Mouse (Mus musculus) liver, embryonic 11.5 days (tissue): Measurements from ENCODE around the gene Gps1. TPM values are rescaled to one million over a fixed set of nuclear protein-coding genes. Genes with fewer than 3 reads are reported as not detected.
"Not testable (repeated sequence)": the region's sequence is repeated elsewhere in the genome, so short reads cannot be mapped to it uniquely, and the experiment has no call there.

ENCODE experiments used
- ATAC-seq: fragments of 200-750 bp; cut with Nextera tagmentation; replicated peaks from 2 replicates; pipeline ENCODE4 v1.8.0; 2017; ENCODE audit warnings: moderate number of reproducible peaks, mild to moderate bottlenecking, moderate TSS enrichment, moderate library complexity; ENCODE audit not compliant: low FRiP score
- DNase-seq: peaks from one replicate; pipeline ENCODE4 v3.0.0-alpha.2; 2017; ENCODE audit warnings: low spot score
- H3K27ac ChIP-seq: fragments of 300-500 bp; sonication (generic); 2 replicates; pipeline ENCODE4 v1.5.1; 2014; ENCODE audit warnings: mild to moderate bottlenecking, low read depth, low read length, control low read depth
- H3K27me3 ChIP-seq: fragments of 300-500 bp; sonication (generic); replicated peaks from 2 replicates; pipeline ENCODE4 v1.6.1; 2014; ENCODE audit warnings: low read length, mixed read lengths; ENCODE audit not compliant: control insufficient read depth, insufficient read depth
- H3K36me3 ChIP-seq: fragments of 300-500 bp; sonication (generic); 2 replicates; pipeline ENCODE4 v1.6.1; 2014; ENCODE audit warnings: mild to moderate bottlenecking, low read length, moderate library complexity, mixed read lengths; ENCODE audit not compliant: control insufficient read depth, insufficient read depth
- H3K4me1 ChIP-seq: fragments of 300-500 bp; sonication (generic); replicated peaks from 2 replicates; pipeline ENCODE4 v1.6.1; 2014; ENCODE audit warnings: low read length, mixed read lengths; ENCODE audit not compliant: control insufficient read depth, insufficient read depth
- H3K4me2 ChIP-seq: fragments of 300-500 bp; sonication (generic); 2 replicates; pipeline ENCODE4 v1.6.1; 2014; ENCODE audit warnings: mild to moderate bottlenecking, control low read depth, moderate library complexity
- H3K4me3 ChIP-seq: fragments of 300-500 bp; sonication (generic); 2 replicates; pipeline ENCODE4 v1.5.1; 2014; ENCODE audit warnings: low read depth, low read length, control low read depth
- H3K9ac ChIP-seq: fragments of 300-500 bp; sonication (generic); 2 replicates; pipeline ENCODE4 v1.6.1; 2014; ENCODE audit warnings: low read depth, low read length, control low read depth
- H3K9me3 ChIP-seq: fragments of 300-500 bp; sonication (generic); 2 replicates; pipeline ENCODE4 v1.6.1; 2016; ENCODE audit warnings: low read length, inconsistent platforms, mixed read lengths; ENCODE audit not compliant: control insufficient read depth
- WGBS: fragments of 180-500 bp; shearing (Covaris S2); extraction: QIAGEN DNeasy Blood & Tissue Kit; methylation state at CpG from one replicate; pipeline ENCODE4 v1.1.7; 2014; 5-methylcytosine and 5-hydroxymethylcytosine counted together
- polyA plus RNA-seq: library from polyadenylated mRNA; unstranded; fragments of >200 nt; fragmentation: Nextera tagmentation; extraction: Ambion mirVana; gene quantifications from 2 replicates; pipeline ENCODE4 v1.2.1, GENCODE M21; 2014

Gps1 gene
- polyA plus RNA-seq, 1 experiment from 2014 or later: 209 TPM

DNA sequence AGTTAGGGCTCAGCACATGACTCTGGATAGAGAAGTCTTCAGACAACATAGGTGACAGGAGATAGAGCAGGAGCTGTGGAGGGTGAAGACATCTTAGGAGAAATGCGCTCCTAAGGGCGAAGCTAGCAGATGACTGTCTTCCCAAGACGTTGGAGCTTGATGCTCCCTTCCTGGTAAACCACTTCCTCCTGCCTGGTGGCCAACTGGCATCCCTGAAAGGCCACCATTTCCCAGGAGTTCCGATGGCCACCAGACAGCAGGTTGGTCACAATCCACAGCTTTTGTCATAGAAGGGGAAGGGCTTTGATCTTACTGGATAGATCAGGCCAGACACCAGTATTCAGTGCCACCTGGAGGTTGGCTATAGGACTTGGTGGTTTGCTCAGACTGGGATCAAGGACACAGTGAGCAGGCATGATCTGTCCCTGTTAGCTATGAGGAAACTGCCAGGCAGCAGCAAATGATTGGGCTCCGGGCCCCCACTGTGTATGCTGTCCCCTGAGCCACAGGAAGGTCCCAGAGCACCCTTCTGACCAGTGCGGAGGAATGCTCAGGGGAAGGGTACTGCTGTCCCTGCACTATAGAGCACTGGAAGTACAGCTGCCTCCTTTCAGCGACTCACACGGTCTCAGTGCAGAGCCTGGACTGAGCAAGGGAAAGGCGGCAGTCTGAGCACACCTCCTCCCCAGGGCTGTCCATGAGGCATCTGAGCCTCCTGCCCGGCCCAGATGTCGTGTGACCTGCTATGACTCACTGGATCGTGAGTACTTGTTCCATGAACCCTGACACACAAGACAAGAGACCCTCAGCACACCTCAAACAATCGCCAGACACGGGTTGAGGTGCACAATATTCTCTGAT, 22.0 kb upstream of the Gps1 start:
- peaks cover 18% of the 10 kb centered on the region for H3K27me3 ChIP-seq
- H3K4me3 ChIP-seq: no peak overlapping the region
- no peaks in the 10 kb centered on the region for H3K36me3 ChIP-seq
- no peak overlapping the region for H3K27ac ChIP-seq
- no peak overlapping the region for H3K9ac ChIP-seq
- WGBS: 64% methylated on average over 14 of the region's 14 CpGs
- ATAC-seq: no peak
- H3K4me2 ChIP-seq: no peak overlapping the region
- DNase-seq: no peak
- peaks cover 12% of the 10 kb centered on the region; the same call in 1 of the 2 replicates for H3K9me3 ChIP-seq
- no peaks in the 10 kb centered on the region for H3K4me1 ChIP-seq

- Histone ChIP-seq H3K9me3 (peaks cover 12% of the 10 kb centered on the region; the same call in 1 of the 2 replicates), H3K27me3 (peaks cover 18% of the 10 kb centered on the region)
- H3K4me3 ChIP-seq, DNase-seq, H3K27ac ChIP-seq, H3K4me2 ChIP-seq, ATAC-seq, H3K36me3 ChIP-seq, H3K9ac ChIP-seq, H3K4me1 ChIP-seq: not testable (repeated sequence)
- 20% methylated on average over 14 of the region's 14 CpGs for WGBS
Measured at GRCm38 (mm10) chr11:120762672-120763041, 21.4 kb upstream of the Gps1 start, which contains the start of gene Hmga1b. TSS of gene Hmga1b (plus strand) at chr11:120762794.

DNA sequence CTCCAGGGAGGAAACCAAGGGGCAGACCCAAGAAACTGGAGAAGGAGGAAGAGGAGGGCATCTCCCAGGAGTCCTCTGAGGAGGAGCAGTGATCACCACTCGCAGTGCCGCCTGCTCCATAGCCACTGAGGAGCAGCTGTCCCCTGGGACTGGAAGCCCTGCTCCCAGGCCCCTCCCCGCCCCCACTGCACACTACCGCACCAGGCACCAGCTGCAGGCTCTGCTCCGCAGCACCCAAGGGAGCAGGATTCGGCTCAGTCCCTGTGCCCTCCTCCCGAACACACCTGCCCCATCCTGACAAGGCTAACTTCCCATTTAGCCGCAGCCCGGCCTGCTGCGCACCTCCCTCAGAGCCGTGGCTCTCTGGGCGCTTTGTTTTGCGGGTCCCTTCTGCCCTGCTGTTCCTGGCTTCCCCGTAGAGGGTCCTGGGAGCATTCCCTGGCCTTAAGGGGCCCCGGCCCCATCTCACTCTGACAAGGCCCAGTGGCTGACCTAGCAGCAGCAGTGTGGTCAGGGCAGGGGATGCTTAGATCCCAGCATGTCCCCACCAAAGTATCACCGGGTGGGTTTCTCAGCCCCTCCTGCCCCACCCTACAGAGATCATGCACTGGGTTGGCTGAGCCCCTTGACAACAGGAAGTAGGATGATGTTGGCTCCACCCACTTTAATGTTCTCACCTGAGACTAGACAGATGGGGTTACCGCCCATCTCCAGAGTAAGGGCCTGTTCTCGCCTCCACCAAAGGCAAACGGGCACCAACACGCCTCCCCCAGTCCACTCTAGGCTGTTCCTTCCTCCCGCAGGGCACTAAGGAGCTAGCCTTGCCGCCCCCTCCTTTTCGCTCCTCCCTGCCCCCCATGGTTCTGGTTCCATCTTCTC, 20.7 kb upstream of the Gps1 start:
- peaks cover 18% of the 10 kb centered on the region for H3K27me3 ChIP-seq
- DNase-seq, H3K27ac ChIP-seq, H3K4me1 ChIP-seq, H3K4me2 ChIP-seq, H3K9ac ChIP-seq, H3K9me3 ChIP-seq, ATAC-seq, H3K4me3 ChIP-seq, H3K36me3 ChIP-seq: not testable (repeated sequence)
- WGBS: 0% methylated on average over 3 of the region's 23 CpGs

DNA sequence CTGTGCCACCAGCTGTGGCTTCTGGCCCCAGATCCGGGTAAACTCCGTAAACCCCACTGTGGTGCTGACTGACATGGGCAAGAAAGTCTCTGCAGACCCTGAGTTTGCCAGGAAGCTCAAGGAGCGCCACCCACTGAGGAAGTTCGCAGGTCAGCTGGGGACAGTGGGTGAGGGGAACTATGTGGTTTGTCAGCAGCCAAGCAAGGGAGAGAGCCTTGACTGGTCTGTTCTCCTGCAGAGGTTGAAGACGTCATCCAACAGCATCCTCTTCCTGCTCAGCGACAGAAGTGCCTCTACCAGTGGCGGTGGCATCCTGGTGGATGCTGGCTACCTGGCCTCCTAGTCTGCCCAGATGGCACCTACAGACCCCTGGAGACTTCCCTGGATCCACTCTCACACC, 17.0 kb upstream of the Gps1 start:
- not testable (repeated sequence) for H3K9me3 ChIP-seq, H3K4me1 ChIP-seq, DNase-seq, H3K27ac ChIP-seq, ATAC-seq, H3K4me3 ChIP-seq, H3K36me3 ChIP-seq, H3K9ac ChIP-seq, H3K4me2 ChIP-seq
- 38% methylated on average over 3 of the region's 7 CpGs for WGBS
- H3K27me3 ChIP-seq: peaks cover 12% of the 10 kb centered on the region

GRCm38 (mm10) chr11:120768206-120768605, 15.9 kb upstream of the Gps1 start:
- WGBS: 50% methylated on average over 1 of the region's 1 CpGs
- DNase-seq (no peak), ATAC-seq (no peak)
- Histone ChIP-seq H3K4me2 (no peak overlapping the region), H3K9me3 (no peaks in the 10 kb centered on the region), H3K27ac (no peak overlapping the region), H3K4me1 (no peaks in the 10 kb centered on the region), H3K36me3 (no peaks in the 10 kb centered on the region), H3K4me3 (no peak overlapping the region), H3K27me3 (peaks cover 4% of the 10 kb centered on the region; the same call in 1 of the 2 replicates), H3K9ac (no peak overlapping the region)

- no peaks in the 10 kb centered on the region for H3K36me3 ChIP-seq
- H3K9ac ChIP-seq: no peak overlapping the region
- H3K4me2 ChIP-seq: no peak overlapping the region
- no peak for DNase-seq
- no peaks in the 10 kb centered on the region for H3K9me3 ChIP-seq
- no peaks in the 10 kb centered on the region for H3K27me3 ChIP-seq
- H3K27ac ChIP-seq: no peak overlapping the region
- no peak overlapping the region for H3K4me3 ChIP-seq
- H3K4me1 ChIP-seq: no peaks in the 10 kb centered on the region
- WGBS: 80% methylated on average over 3 of the region's 3 CpGs
- no peak for ATAC-seq
Measured at GRCm38 (mm10) chr11:120772749-120773148, 11.3 kb upstream of the Gps1 start.

DNA sequence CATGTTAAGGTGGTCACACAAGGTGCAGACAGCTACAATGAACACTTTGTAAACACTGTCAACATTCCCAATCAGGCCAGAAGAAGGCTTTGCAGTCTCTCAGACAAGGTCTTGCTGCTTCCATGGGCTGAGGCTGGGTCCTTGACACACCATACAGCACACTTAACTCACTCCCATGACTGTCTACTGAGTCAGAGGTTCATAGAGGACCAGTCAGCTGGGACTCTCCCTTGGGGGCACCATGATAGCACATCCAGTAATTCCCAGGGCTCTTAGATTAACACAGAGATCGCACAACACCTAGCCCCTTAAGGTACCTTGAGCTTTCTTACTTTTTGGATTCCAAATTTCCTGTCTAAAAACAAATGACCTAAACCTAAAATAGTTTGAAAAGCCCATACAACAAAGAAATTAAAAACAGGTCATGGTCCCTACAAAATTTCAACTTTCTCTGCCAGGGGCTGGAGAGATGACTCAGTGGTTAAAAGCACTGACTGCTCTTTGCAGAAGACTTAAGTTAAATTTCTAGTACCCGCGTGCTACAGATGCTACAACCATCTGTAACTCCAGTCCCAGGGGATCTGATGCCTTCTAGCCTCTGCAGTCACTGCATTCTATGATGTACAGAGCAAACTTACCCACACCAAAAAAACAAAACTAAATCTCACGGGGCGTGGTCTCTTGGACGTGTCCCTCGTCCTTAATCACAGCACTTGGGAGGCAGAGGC, 10.4 kb upstream of the Gps1 start:
- H3K4me3 ChIP-seq: no peak overlapping the region

DNA sequence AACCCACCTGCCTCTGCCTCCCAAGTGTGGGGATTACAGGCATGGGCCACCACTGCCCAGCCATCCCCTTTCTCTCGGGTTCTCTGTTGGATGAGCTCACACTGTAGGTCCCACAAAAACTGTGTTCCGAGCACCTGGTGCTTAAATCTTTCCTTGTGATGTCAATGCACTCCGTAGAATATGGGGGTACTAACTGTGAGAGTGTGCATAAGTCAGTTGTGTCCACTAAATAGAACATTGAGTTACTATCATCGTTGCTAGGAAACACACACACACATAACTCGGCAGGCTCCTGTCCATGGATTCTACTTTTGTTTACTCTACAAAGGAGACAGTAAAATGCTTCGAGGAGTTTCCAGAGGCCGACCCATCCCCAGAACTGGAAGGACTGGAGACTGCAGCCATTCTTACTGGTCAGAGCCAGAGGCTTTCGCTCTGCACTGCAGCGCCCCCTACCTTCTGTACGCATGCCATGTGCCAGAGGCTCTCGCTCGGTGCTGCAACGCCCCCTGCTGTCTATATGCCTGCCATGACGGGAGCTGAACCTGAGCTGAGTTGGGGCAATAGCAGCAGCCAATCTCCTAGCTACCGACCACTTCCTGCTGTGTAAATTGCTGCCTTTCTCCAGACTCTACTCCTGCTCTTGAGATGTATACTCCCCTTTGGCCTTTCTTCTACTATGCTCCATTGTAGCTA, 8.2 kb upstream of the Gps1 start:
- Histone ChIP-seq H3K4me2 (no peak overlapping the region), H3K27me3 (no peaks in the 10 kb centered on the region), H3K36me3 (no peaks in the 10 kb centered on the region), H3K4me3 (no peak overlapping the region), H3K4me1 (no peaks in the 10 kb centered on the region), H3K27ac (no peak overlapping the region), H3K9ac (no peak overlapping the region), H3K9me3 (no peaks in the 10 kb centered on the region)
- DNase-seq: peak; percentile 87
- WGBS: 27% methylated on average over 15 of the region's 15 CpGs
- peak; percentile 85 for ATAC-seq

More for the DNA sequence above, 10.4 kb upstream of the Gps1 start:
- Histone ChIP-seq H3K4me1 (no peaks in the 10 kb centered on the region), H3K9me3 (no peaks in the 10 kb centered on the region), H3K27ac (no peak overlapping the region), H3K36me3 (no peaks in the 10 kb centered on the region), H3K9ac (no peak overlapping the region), H3K4me2 (no peak overlapping the region), H3K27me3 (no peaks in the 10 kb centered on the region)
- no peak for DNase-seq
- ATAC-seq: no peak
- WGBS: 84% methylated on average over 7 of the region's 7 CpGs
